Mouse (Mus musculus) kidney, adult 9 months (tissue): Measurements from ENCODE around the gene Sub1.

Experiments used
- DNase-seq: peaks from one replicate; pipeline ENCODE4 v3.0.0; 2022

The Sub1 gene

GRCm38 (mm10) chr15:11965201-11965845 is 31.5 kb downstream of the Sub1 start:
- DNase-seq: no peak

- no peak for DNase-seq
These were observed 32.8 kb downstream of the Sub1 start for GRCm38 (mm10) chr15:11963791-11964525.

DNA sequence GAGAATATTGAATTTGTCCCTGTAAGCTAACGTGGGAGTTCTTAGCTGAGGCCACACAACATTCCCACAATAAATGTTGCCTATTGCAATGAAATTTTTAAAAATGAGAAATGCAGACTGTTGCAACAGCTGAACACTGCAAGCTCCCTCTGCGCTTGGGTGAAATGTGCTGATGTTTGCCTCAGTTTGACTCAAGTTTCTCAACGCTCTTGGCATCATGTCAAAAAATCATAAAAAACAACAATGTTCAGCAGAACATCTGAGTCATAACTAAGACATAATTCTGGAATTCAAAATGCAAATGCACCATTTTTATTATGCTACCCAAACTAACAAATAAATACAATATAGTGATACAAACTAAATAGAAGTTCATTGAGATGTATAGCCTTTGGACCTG is 37.1 kb downstream of the Sub1 start:
- DNase-seq: no peak

DNA sequence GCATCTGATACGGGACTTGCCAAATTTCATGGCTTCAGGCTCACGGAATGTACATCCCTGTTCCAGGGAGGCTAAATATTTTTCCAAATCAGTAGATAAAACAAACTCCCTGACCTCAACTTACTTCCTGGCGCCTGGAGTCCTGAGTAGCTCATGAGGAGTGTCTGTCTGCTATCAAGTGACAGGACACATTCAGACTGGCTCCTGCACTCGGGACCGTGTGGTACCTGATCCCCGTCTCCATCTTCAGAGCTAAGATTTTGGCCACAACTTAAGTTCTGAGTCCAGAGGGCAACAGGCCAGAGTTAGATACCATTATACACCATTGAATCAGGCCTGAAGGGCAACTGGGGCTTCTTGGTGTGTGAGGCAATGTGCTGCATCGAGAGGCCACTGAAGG is 40.7 kb downstream of the Sub1 start:
- DNase-seq: no peak

GRCm38 (mm10) chr15:11954190-11954589 is 42.6 kb downstream of the Sub1 start:
- no peak for DNase-seq

GRCm38 (mm10) chr15:11952159-11952558 is 44.6 kb downstream of the Sub1 start:
- DNase-seq: no peak

- DNase-seq: no peak
These were observed 45.6 kb downstream of the Sub1 start for GRCm38 (mm10) chr15:11951181-11951580.

DNA sequence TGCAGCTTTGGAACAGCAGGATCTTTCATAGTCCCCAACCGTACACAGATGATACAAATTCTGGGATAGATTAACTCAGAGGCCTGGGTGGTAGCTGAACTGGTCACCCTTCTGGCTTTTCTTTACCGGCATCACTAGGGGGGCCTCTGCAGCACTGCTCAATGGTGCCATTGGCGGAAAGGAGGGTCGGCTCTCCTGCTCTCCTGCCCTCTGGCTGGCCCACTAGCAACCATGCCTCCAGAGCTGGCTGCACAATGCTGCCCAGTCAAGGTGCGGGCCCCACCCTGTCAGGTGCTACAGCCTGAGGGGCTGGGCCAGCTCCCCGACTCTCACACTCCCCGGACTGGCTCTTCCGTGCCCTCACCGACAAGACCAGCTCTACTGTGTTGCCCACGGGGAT is 46.6 kb downstream of the Sub1 start:
- DNase-seq: no peak

DNA sequence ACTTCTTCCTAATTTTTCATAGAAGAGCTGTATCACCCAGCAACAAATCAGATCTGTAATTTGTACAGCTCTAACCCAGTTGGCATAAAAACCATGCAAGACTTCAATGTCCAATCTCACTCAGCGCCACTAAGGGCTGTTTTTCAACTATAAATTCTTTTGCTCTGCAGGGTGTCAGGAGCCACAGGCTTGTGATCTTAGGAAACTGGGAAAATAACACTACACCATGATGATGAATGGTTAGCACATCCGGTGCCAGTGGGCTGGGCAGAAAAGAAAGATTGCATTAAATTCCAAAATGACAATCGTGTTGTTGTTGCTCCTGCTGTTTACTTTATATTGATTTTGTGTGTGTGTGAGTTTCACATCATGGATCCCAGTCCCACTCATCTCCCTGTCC is 47.3 kb downstream of the Sub1 start:
- DNase-seq: no peak

GRCm38 (mm10) chr15:11940855-11941254 is 55.9 kb downstream of the Sub1 start:
- DNase-seq: no peak
